In genomic region chr11:105362946-105363597, GRCm38 (mm10) we compare ENCODE assay signal across 8 mouse cellular contexts.
DNase-seq lines count a peak whose midpoint lies in the region; ATAC-seq lines count a peak whose summit lies in the region.

No protein-coding gene starts in this region.

- H3K4me3 ChIP-seq in hindbrain, embryonic 15.5 days = peak overlapping the region; percentile 52

- H3K4me2 ChIP-seq in hindbrain, embryonic 15.5 days = peak overlapping the region; percentile 74

- H3K27ac ChIP-seq in hindbrain, embryonic 15.5 days (replicated peaks) = peak overlapping the region; percentile 88

- H3K9me3 ChIP-seq in hindbrain, embryonic 15.5 days = no peaks in the 10 kb centered on the region

- peaks cover 36% of the 10 kb centered on the region for H3K4me1 ChIP-seq in hindbrain, embryonic 15.5 days (replicated peaks)

- peak; percentile 46 for ATAC-seq in activated CD4-positive, CD25-positive, alpha-beta regulatory T cell, adult 4 months
- ATAC-seq in hindbrain, embryonic 15.5 days (ENCODE audit: low FRiP score, low read depth) = peak; percentile 87

- no peaks in the 10 kb centered on the region for H3K36me3 ChIP-seq in hindbrain, embryonic 15.5 days

- peak; percentile 74 to 85 for DNase-seq in cerebellum, postnatal 4 days (ENCODE audit: low spot score in 2 of 2)
- DNase-seq in gastrocnemius, adult 18-20 months (ENCODE audit: low spot score) = peak; percentile 77
- peak; percentile 88 to 92 for DNase-seq in left cerebral cortex, adult 18-20 months (ENCODE audit: low spot score in 2 of 2)
- DNase-seq in lung, postnatal 36 days = peak; percentile 84
- DNase-seq in retina, postnatal 7 days (ENCODE audit: low read depth, low spot score) = peak; percentile 33
- peak; percentile 60 to 83 for DNase-seq in urinary bladder, adult 18-20 months (ENCODE audit: low spot score in 2 of 2)

- WGBS in hindbrain, embryonic 15.5 days = under 1% methylated on average over 40 of the region's 40 CpGs

- H3K27me3 ChIP-seq in hindbrain, embryonic 15.5 days = no peaks in the 10 kb centered on the region

- peak overlapping the region; percentile 80 for H3K9ac ChIP-seq in hindbrain, embryonic 15.5 days

Comparison
In these comparisons a context has a peak if more than half of its experiments do, and no peak if none do; other contexts are left out.
1. Peak in every context shown above with its lines: DNase-seq, ATAC-seq, H3K4me3 ChIP-seq and H3K27ac ChIP-seq.
2. DNase-seq: peak in every context shown above with its lines; median percentile 90 in left cerebral cortex, adult 18-20 months; 84 in lung, postnatal 36 days; 80 in cerebellum, postnatal 4 days; 77 in gastrocnemius, adult 18-20 months; 72 in urinary bladder, adult 18-20 months; 33 in retina, postnatal 7 days.